Mouse (Mus musculus) midbrain, embryonic 11.5 days (tissue): ENCODE data around the gene Adam15. TPM values are rescaled to one million over a fixed set of nuclear protein-coding genes. Genes with fewer than 3 reads are reported as not detected.

Experiments used
- ATAC-seq: fragments of 200-750 bp; cut with Nextera tagmentation; 2 replicates; pipeline ENCODE4 v1.8.0; 2017; ENCODE audit warnings: moderate TSS enrichment, moderate library complexity; ENCODE audit not compliant: low FRiP score
- DNase-seq: peaks from one replicate; pipeline ENCODE4 v3.0.0; 2015; ENCODE audit warnings: low spot score; ENCODE audit errors: missing footprints
- H3K27ac ChIP-seq: fragments of 300-500 bp; sonication (generic); 2 replicates; pipeline ENCODE4 v1.5.1; 2014; ENCODE audit warnings: low read depth, low read length
- H3K27me3 ChIP-seq: fragments of 300-500 bp; sonication (generic); 2 replicates; pipeline ENCODE4 v1.6.1; 2014; ENCODE audit warnings: mild to moderate bottlenecking, low read length, moderate library complexity, mixed read lengths; ENCODE audit not compliant: control insufficient read depth, insufficient read depth
- H3K36me3 ChIP-seq: fragments of 300-500 bp; sonication (generic); 2 replicates; pipeline ENCODE4 v1.6.1; 2014; ENCODE audit warnings: mild to moderate bottlenecking, low read length, moderate library complexity, mixed read lengths; ENCODE audit not compliant: control insufficient read depth, insufficient read depth
- H3K4me1 ChIP-seq: fragments of 300-500 bp; sonication (generic); 2 replicates; pipeline ENCODE4 v1.6.1; 2014; ENCODE audit warnings: low read length; ENCODE audit not compliant: control insufficient read depth, insufficient read depth
- H3K4me2 ChIP-seq: fragments of 300-500 bp; sonication (generic); 2 replicates; pipeline ENCODE4 v1.6.1; 2014; ENCODE audit warnings: mild to moderate bottlenecking, moderate library complexity
- H3K4me3 ChIP-seq: fragments of 300-500 bp; sonication (generic); 2 replicates; pipeline ENCODE4 v1.5.1; 2014; ENCODE audit warnings: low read depth, low read length
- H3K9ac ChIP-seq: fragments of 300-500 bp; sonication (generic); 2 replicates; pipeline ENCODE4 v1.6.1; 2014; ENCODE audit warnings: low read length
- H3K9me3 ChIP-seq: fragments of 300-500 bp; sonication (generic); 2 replicates; pipeline ENCODE4 v1.6.1; 2016; ENCODE audit warnings: low read length; ENCODE audit not compliant: control insufficient read depth
- WGBS: fragments of 180-500 bp; shearing (Covaris S2); extraction: QIAGEN DNeasy Blood & Tissue Kit; methylation state at CpG from one replicate; pipeline ENCODE4 v1.1.7; 2014; 5-methylcytosine and 5-hydroxymethylcytosine counted together
- polyA plus RNA-seq: library from polyadenylated mRNA; unstranded; fragments of >200 nt; fragmentation: Nextera tagmentation; extraction: Ambion mirVana; gene quantifications from 2 replicates; pipeline ENCODE4 v1.2.1, GENCODE M21; 2014

Gene Adam15
- polyA plus RNA-seq, 1 experiment from 2014 or later = 18.7 TPM

DNA sequence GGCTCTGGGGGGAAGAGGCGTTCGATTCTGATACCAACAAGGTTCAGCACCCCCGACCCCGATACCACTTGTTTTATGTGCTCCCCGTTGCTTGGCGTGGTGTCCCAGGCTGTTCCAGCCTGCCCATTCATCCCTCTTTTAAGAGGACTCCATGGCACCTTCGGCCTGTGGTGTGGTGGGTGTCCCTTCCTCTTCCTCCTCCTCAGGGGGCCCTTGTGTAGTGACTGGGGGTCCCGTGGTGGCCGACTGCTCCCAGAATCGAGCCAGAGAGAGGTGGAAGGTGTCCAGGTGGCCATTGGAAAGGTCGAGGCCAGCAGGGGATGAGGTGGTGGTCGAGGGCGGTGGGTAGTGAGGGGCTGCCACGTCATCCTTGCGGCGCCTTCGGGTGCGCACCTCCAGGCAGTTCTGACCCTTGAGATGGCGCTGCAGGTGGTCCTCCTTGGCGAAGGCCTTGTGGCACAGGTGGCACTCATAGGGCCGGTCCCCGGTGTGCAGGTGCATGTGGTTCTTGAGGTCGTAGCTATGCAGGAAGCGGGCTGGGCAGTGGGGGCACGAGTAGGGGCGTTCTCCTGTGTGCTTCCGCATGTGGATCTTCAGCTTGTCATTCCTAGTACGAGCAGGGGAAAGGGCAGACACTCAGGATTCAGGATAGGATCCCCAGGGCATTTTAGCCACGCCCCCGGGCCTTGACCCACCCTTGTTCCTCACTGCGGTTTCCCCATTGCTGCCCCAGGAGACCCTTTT lies 29.8 kb upstream of the Adam15 start:
- no peaks in the 10 kb centered on the region for H3K27me3 ChIP-seq
- no peaks in the 10 kb centered on the region for H3K36me3 ChIP-seq
- H3K4me2 ChIP-seq = no peak overlapping the region
- ATAC-seq (no peak), DNase-seq (no peak)
- H3K9ac ChIP-seq = no peak overlapping the region
- peaks cover 12% of the 10 kb centered on the region for H3K4me1 ChIP-seq
- no peaks in the 10 kb centered on the region for H3K9me3 ChIP-seq
- no peak overlapping the region for H3K27ac ChIP-seq
- 87% methylated on average over 31 of the region's 31 CpGs for WGBS
- H3K4me3 ChIP-seq = 0 out of 2 replicates have a peak overlapping the region, but pooled peaks have one; percentile 41

DNA sequence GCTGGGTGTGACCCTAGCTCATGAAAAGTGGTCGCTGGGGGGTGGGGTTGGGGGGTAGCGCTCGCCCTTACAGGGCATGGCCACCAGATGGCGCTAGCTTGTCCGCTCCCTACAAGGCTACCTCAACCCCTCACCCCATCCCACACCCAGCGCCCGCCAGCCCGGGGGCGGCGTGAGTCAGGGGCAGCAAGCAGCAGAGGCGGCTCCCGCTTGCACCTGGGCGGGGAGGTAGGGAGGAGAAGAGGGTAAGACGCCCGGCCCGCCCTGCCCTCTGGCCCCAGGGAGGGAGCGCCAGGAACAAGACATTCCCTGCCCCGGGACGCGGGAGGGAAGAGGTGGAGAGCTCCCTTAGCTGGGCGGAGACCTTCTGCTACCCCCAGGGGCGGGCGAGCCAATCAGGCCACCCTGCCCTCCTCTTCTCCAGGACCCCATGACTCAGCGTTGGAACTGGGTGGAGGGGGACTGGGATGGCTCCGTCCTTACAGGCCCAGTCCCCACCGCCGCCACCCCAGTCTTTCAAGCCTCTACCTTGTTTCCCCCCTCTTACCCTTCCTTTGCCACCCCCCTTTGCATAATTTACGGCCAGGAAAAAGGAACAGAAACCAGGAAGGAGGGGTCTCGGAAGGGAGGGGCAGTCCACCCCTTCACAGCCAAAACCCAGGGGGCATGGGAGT lies 28.7 kb upstream of the Adam15 start:
- Histone ChIP-seq H3K4me2 (peak overlapping the region; percentile 64), H3K9me3 (no peaks in the 10 kb centered on the region), H3K27ac (no peak overlapping the region), H3K27me3 (no peaks in the 10 kb centered on the region), H3K36me3 (no peaks in the 10 kb centered on the region), H3K9ac (peak overlapping the region; percentile 69), H3K4me3 (peak overlapping the region; percentile 41), H3K4me1 (peaks cover 11% of the 10 kb centered on the region)
- DNase-seq (peak; percentile 99), ATAC-seq (peak; percentile 90)
- WGBS = 2% methylated on average over 28 of the region's 29 CpGs

GRCm38 (mm10) chr3:89377831-89378230 lies 28.0 kb upstream of the Adam15 start:
- WGBS = 72% methylated on average over 4 of the region's 4 CpGs
- DNase-seq = no peak
- no peaks in the 10 kb centered on the region for H3K9me3 ChIP-seq
- no peaks in the 10 kb centered on the region for H3K36me3 ChIP-seq
- H3K4me2 ChIP-seq = no peak overlapping the region; the same call in 1 of the 2 replicates
- no peak overlapping the region for H3K9ac ChIP-seq
- peaks cover 11% of the 10 kb centered on the region for H3K4me1 ChIP-seq
- H3K27ac ChIP-seq = no peak overlapping the region
- no peak overlapping the region for H3K4me3 ChIP-seq
- H3K27me3 ChIP-seq = no peaks in the 10 kb centered on the region
- no peak; the same call in 1 of the 2 replicates for ATAC-seq

- no peaks in the 10 kb centered on the region for H3K27me3 ChIP-seq
- H3K4me3 ChIP-seq = no peak overlapping the region
- H3K27ac ChIP-seq = no peak overlapping the region
- no peak for ATAC-seq
- no peaks in the 10 kb centered on the region for H3K9me3 ChIP-seq
- no peak overlapping the region for H3K4me2 ChIP-seq
- peaks cover 7% of the 10 kb centered on the region for H3K4me1 ChIP-seq
- no peak overlapping the region for H3K9ac ChIP-seq
- 43% methylated on average over 5 of the region's 5 CpGs for WGBS
- no peaks in the 10 kb centered on the region for H3K36me3 ChIP-seq
- DNase-seq = no peak
Observed at GRCm38 (mm10) chr3:89373581-89374231, 23.9 kb upstream of the Adam15 start.

DNA sequence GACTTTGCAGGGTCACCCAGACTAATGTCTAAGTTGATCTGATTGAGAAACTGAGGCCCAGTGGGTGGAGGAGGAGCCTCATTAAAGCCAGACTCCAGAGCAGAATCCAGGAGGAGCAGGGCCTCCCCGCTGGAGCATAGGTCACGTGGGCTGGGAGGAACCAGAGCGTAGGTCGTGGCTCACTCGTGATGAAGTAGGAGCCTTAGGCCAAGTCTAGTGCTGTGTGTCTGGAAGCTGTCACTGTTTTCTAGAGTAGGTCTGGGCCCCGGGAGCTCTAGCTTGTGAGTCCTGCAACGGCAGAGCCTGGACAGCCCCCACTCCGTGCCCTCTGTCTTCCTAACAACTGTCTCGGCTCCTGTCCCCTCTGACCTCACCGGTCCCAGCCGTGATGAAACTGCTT lies 17.5 kb upstream of the Adam15 start:
- 70% methylated on average over 11 of the region's 11 CpGs for WGBS
- H3K27ac ChIP-seq = no peak overlapping the region
- no peak for DNase-seq

DNA sequence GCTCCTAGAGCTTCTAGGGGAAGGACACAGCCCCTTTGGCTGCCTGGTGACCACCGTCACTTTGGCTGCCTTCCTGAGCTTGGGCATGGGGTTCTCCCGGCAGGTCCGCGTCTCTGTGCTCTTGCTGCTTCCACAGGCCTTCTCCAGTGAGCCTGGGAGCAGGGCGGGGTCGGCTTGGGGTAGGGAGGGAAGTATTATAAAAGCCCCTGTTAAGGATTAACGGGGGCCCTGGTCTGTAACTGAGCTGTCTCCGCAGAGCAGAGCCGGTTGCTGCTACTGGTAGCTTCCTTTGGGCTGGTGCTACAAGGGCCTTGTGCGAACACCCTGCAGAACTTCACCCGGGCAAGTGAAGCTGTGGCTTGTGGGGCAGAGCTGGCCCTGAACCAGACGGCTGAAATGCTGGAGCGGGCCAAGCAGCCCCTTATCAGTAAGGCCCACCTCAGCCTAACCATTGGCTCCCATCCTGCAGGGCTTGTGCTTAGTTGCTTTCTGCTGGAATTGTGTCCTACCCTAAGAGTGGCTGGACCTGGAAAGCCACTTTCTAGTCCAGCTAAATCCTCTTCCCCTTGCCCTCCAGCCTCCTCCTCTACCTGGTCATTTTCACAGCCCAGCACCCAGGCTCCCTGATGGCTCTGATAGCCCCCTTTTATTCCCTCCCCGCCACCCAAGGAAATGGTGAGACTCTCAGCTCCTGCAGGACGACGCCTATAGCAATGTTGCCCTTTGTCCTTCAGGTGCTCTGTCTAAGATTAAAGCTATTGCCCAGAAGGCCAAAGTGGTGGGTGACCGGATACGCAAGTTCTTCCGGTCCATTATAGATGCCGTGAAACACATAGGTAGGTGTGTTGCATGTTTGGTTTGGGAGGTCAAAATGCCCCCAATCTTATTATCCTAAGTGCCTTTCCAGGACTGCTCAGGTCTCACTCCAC lies 16.0 kb upstream of the Adam15 start:
- Histone ChIP-seq H3K27me3 (no peaks in the 10 kb centered on the region), H3K36me3 (no peaks in the 10 kb centered on the region), H3K4me1 (no peaks in the 10 kb centered on the region), H3K4me3 (no peak overlapping the region), H3K9me3 (no peaks in the 10 kb centered on the region), H3K27ac (no peak overlapping the region), H3K9ac (no peak overlapping the region), H3K4me2 (no peak overlapping the region)
- no peak for DNase-seq
- ATAC-seq = no peak
- 73% methylated on average over 20 of the region's 20 CpGs for WGBS

More for the DNA sequence above, 17.5 kb upstream of the Adam15 start:
- no peak for ATAC-seq
- Histone ChIP-seq H3K4me3 (no peak overlapping the region), H3K27me3 (no peaks in the 10 kb centered on the region), H3K4me1 (no peaks in the 10 kb centered on the region), H3K9ac (no peak overlapping the region), H3K36me3 (no peaks in the 10 kb centered on the region), H3K4me2 (no peak overlapping the region), H3K9me3 (no peaks in the 10 kb centered on the region)

- H3K9me3 ChIP-seq = no peaks in the 10 kb centered on the region
- DNase-seq (no peak), ATAC-seq (no peak)
- WGBS = 85% methylated on average over 11 of the region's 11 CpGs
- H3K27me3 ChIP-seq = no peaks in the 10 kb centered on the region
- H3K4me1 ChIP-seq = no peaks in the 10 kb centered on the region
- no peak within 1 kb of the TSS for H3K9ac ChIP-seq
- H3K27ac ChIP-seq = no peak within 1 kb of the TSS
- H3K4me2 ChIP-seq = no peak within 1 kb of the TSS
- H3K36me3 ChIP-seq = no peaks in the 10 kb centered on the region
- no peak within 1 kb of the TSS for H3K4me3 ChIP-seq
Observed at GRCm38 (mm10) chr3:89365153-89365485, 15.3 kb upstream of the Adam15 start, which contains the start of gene Dcst1. Gene Dcst1 (minus strand): TSS chr3:89365253.

- WGBS = 48% methylated on average over 8 of the region's 8 CpGs
- H3K27ac ChIP-seq = no peak overlapping the region
- no peaks in the 10 kb centered on the region for H3K4me1 ChIP-seq
- no peak overlapping the region for H3K9ac ChIP-seq
- no peak for DNase-seq
- no peaks in the 10 kb centered on the region for H3K36me3 ChIP-seq
- no peak for ATAC-seq
- no peaks in the 10 kb centered on the region for H3K9me3 ChIP-seq
- no peak overlapping the region for H3K4me2 ChIP-seq
- H3K4me3 ChIP-seq = no peak overlapping the region
- no peaks in the 10 kb centered on the region for H3K27me3 ChIP-seq
Observed at GRCm38 (mm10) chr3:89364631-89365030, 14.8 kb upstream of the Adam15 start.
